Comparison of ENCODE assay signal across 10 mouse cellular contexts in genomic region chr2:73019371-73020146, GRCm38 (mm10). TPM values are rescaled to one million over a fixed set of nuclear protein-coding genes. Genes with fewer than 3 reads are reported as not detected.
DNase-seq lines count a peak whose midpoint lies in the region; ATAC-seq and TF ChIP-seq lines count a peak whose summit lies in the region.
"Had no signal": no experiment of that assay in that cellular context is flagged by ENCODE, and none has a peak within 500 bp of the region (broad histone marks: within the 10 kb centered on the region; RNA-seq: fewer than 3 reads in every experiment).

No protein-coding gene starts in this region.

- H3K27ac ChIP-seq in forebrain, embryonic 15.5 days (replicated peaks) = 0 out of 2 replicates have a peak overlapping the region, but pooled peaks have one; percentile 5
- H3K27ac ChIP-seq in forebrain, embryonic 11.5 days (ENCODE audit: low read depth, low read length) = no peak overlapping the region
- H3K27ac ChIP-seq: limb, embryonic 13.5 days had no signal

- no peaks in the 10 kb centered on the region for H3K27me3 ChIP-seq in forebrain, embryonic 15.5 days
- H3K27me3 ChIP-seq in forebrain, embryonic 11.5 days (ENCODE audit: control insufficient read depth, insufficient read depth, low read length) = no peaks in the 10 kb centered on the region
- H3K27me3 ChIP-seq: limb, embryonic 13.5 days had no signal

- no peaks in the 10 kb centered on the region for H3K36me3 ChIP-seq in forebrain, embryonic 15.5 days
- no peaks in the 10 kb centered on the region for H3K36me3 ChIP-seq in forebrain, embryonic 11.5 days (ENCODE audit: control insufficient read depth, insufficient read depth, low read length)
- H3K36me3 ChIP-seq: limb, embryonic 13.5 days had no signal

- TF ChIP-seq POLR2A in brain, embryonic 14.5 days (IDR thresholded peaks at IDR 0.05; ENCODE audit: borderline replicate concordance, extremely low read depth, insufficient read depth, insufficient read length, poor library complexity, severe bottlenecking) = no peak

- H3K4me3 ChIP-seq in forebrain, embryonic 15.5 days = no peak overlapping the region
- H3K4me3 ChIP-seq in forebrain, embryonic 11.5 days (ENCODE audit: low read depth, low read length) = no peak overlapping the region
- H3K4me3 ChIP-seq: limb, embryonic 13.5 days had no signal

- H3K4me1 ChIP-seq in forebrain, embryonic 15.5 days = peaks cover 9% of the 10 kb centered on the region
- no peaks in the 10 kb centered on the region for H3K4me1 ChIP-seq in forebrain, embryonic 11.5 days (replicated peaks; ENCODE audit: control insufficient read depth, insufficient read depth, low read length)
- H3K4me1 ChIP-seq: limb, embryonic 13.5 days had no signal

- no peaks in the 10 kb centered on the region for H3K9me3 ChIP-seq in forebrain, embryonic 15.5 days
- H3K9me3 ChIP-seq in forebrain, embryonic 11.5 days (ENCODE audit: control insufficient read depth, low read length) = no peaks in the 10 kb centered on the region
- H3K9me3 ChIP-seq: limb, embryonic 13.5 days had no signal

- no peak for TF ChIP-seq CTCF in brain, embryonic 14.5 days (IDR thresholded peaks at IDR 0.05; ENCODE audit: borderline replicate concordance, extremely low read depth, insufficient read depth, insufficient read length)

- 53% methylated on average over 9 of the region's 9 CpGs for WGBS in forebrain, embryonic 15.5 days
- 86% methylated on average over 9 of the region's 9 CpGs for WGBS in forebrain, embryonic 11.5 days

- no peak overlapping the region for H3K9ac ChIP-seq in forebrain, embryonic 15.5 days (replicated peaks)
- no peak overlapping the region for H3K9ac ChIP-seq in forebrain, embryonic 11.5 days (ENCODE audit: low read length)
- H3K9ac ChIP-seq: limb, embryonic 13.5 days had no signal

- H3K4me2 ChIP-seq in forebrain, embryonic 15.5 days (replicated peaks) = no peak overlapping the region
- no peak overlapping the region for H3K4me2 ChIP-seq in forebrain, embryonic 11.5 days (ENCODE audit: low read depth, low read length, severe bottlenecking)
- H3K4me2 ChIP-seq: limb, embryonic 13.5 days had no signal

- peak; percentile 82 for ATAC-seq in forebrain, embryonic 15.5 days (replicated peaks)
- ATAC-seq in forebrain, embryonic 11.5 days (replicated peaks; ENCODE audit: low FRiP score) = no peak
- peak; percentile 43 for ATAC-seq in megakaryocyte progenitor cell, adult 5-6 weeks (replicated peaks; ENCODE audit: poor library complexity)
- ATAC-seq in inflammation-experienced regulatory T-cells, adult 6 months = no peak

- no peak for DNase-seq in forebrain, embryonic 11.5 days (ENCODE audit: low spot score)
- peak; percentile 87 for DNase-seq in brain, embryonic 14.5 days (ENCODE audit: low read depth)
- peak; percentile 67 for DNase-seq in gastrocnemius, postnatal 10 days
- DNase-seq in layer of hippocampus, adult 18-20 months (ENCODE audit: low spot score in 2 of 2) = peak; percentile 83
- DNase-seq in spleen, postnatal 10 days (ENCODE audit: low spot score in 2 of 2) = no peak

RNA-seq across cellular contexts. Expression of gene Gm11084, which starts 33.0 kb away (rescaled TPM):
- not detected in 2 replicates for polyA plus RNA-seq in forebrain, embryonic 15.5 days (2015; fragmentation: Nextera tagmentation; extraction: Ambion mirVana)
- not detected in 2 replicates for polyA plus RNA-seq in forebrain, embryonic 11.5 days (2014; fragmentation: Nextera tagmentation; extraction: Ambion mirVana)
- polyA plus RNA-seq in brain, embryonic 14.5 days (2012; rRNA removed) = not detected in 2 replicates
- not detected for total RNA-seq in gastrocnemius, postnatal 10 days (2021)
- not detected for total RNA-seq in layer of hippocampus, adult 18-20 months (2021)
- not detected in 2 replicates for total RNA-seq in megakaryocyte progenitor cell, adult 5-6 weeks (2015)
- total RNA-seq in megakaryocyte progenitor cell, adult 5-6 weeks (2017) = not detected in 2 replicates
- polyA plus RNA-seq in inflammation-experienced regulatory T-cells, adult 6 months (2017; shearing (Covaris generic)) = not detected
- polyA plus RNA-seq: embryonic facial prominence, embryonic 11.5 days; limb, embryonic 13.5 days had no signal

RNA-seq across cellular contexts. Expression of gene Sp3, which starts 39.3 kb away (rescaled TPM):
- 57.6 and 61.4 TPM in 2 replicates for polyA plus RNA-seq in forebrain, embryonic 15.5 days (2015; fragmentation: Nextera tagmentation; extraction: Ambion mirVana)
- polyA plus RNA-seq in forebrain, embryonic 11.5 days (2014; fragmentation: Nextera tagmentation; extraction: Ambion mirVana) = 71.5 and 74.9 TPM in 2 replicates
- 40.7 and 41.7 TPM in 2 replicates for polyA plus RNA-seq in brain, embryonic 14.5 days (2012; rRNA removed)
- total RNA-seq in gastrocnemius, postnatal 10 days (2021) = 10 to 100 TPM; 39.7 to 52.4 TPM
- total RNA-seq in layer of hippocampus, adult 18-20 months (2021) = 10 to 100 TPM; 64.6 to 65.5 TPM
- total RNA-seq in megakaryocyte progenitor cell, adult 5-6 weeks (2015) = 108 and 111 TPM in 2 replicates
- 109 and 114 TPM in 2 replicates for total RNA-seq in megakaryocyte progenitor cell, adult 5-6 weeks (2017)
- 10 to 100 TPM; 48.5 to 64.8 (median 62.2) TPM for polyA plus RNA-seq in inflammation-experienced regulatory T-cells, adult 6 months (2017; shearing (Covaris generic))

Comparison
In these comparisons a context has a peak if more than half of its experiments do, and no peak if none do; other contexts are left out.
1. ATAC-seq: peak in forebrain, embryonic 15.5 days (single experiment) and megakaryocyte progenitor cell, adult 5-6 weeks (single experiment); none in forebrain, embryonic 11.5 days (single experiment) and inflammation-experienced regulatory T-cells, adult 6 months (single experiment).
2. DNase-seq: peak in brain, embryonic 14.5 days (single experiment), gastrocnemius, postnatal 10 days (single experiment) and layer of hippocampus, adult 18-20 months (2 of 2); none in forebrain, embryonic 11.5 days (single experiment) and spleen, postnatal 10 days (0 of 2).